Mouse (Mus musculus) adrenal gland, postnatal 4 days (tissue): ENCODE results near the gene Man1c1. TPM values are rescaled to one million over a fixed set of nuclear protein-coding genes. Genes with fewer than 3 reads are reported as not detected.
A peak's percentile ranks its signal among the peaks of the same experiment; 100 is the strongest.

ENCODE experiments used
- DNase-seq, 2 experiments: peaks; one replicate each; pipeline ENCODE4 v3.0.0; 2021 to 2022; ENCODE audit warnings: low spot score in 2 of 2, mixed read lengths in 2 of 2
- microRNA-seq: library from miRNA; unstranded; fragments of <30 nt; microRNA quantifications from one replicate; pipeline ENCODE4 v1.2.0, GENCODE M21; 2021
- total RNA-seq, 2 experiments: library from RNA; stranded (reverse); gene quantifications; 2 replicates each; pipeline ENCODE4 v1.2.3; 2021

The Man1c1 gene
- total RNA-seq, 2 experiments from 2014 or later: 28.6 to 29.6 TPM

DNA sequence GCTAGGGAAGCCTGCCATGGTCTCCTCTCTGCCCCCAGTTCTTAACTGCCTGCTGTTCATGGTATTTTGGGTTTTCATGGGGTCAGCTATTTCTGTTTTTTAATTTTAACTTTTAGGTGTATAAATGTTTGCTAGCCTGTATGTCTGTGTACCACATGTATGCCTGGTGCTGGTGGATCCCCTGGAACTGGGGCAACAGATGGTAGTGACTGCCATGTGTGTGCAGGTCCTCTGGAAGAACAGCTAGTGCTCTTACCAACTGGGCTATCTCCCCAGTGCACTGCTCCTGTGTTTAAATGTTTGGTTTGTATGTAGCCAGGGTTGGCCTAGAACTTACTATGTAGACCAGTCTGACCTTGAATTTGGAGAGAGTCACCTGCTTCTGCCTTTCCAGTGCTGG is 184.8 kb downstream of the Man1c1 start:
- no peak for DNase-seq

GRCm38 (mm10) chr4:134518541-134518940 is 185.5 kb downstream of the Man1c1 start:
- DNase-seq: no peak

- DNase-seq: no peak
Observed at GRCm38 (mm10) chr4:134517719-134518118, 186.4 kb downstream of the Man1c1 start.

GRCm38 (mm10) chr4:134516981-134517380 is 187.1 kb downstream of the Man1c1 start:
- DNase-seq: no peak

DNA sequence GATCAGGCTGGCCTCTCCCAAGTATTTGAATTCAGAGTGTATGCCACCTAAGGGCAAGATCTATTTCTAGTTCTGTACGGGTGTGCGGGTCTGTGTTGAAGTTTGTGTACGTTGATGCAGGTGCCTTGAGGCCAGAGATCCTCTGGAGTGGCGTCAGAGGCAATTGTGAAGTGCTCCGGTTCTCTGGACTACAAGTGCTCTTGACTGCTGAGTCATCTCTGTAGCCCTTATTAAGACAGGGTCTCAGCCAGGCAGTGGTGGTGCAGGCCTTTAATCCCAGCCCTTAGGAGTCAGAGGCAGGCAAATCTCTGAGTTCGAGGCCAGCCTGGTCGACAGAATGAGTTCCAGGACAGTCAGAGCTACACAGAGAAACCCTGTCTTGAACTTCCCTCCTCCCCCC is 188.5 kb downstream of the Man1c1 start:
- DNase-seq: no peak

DNA sequence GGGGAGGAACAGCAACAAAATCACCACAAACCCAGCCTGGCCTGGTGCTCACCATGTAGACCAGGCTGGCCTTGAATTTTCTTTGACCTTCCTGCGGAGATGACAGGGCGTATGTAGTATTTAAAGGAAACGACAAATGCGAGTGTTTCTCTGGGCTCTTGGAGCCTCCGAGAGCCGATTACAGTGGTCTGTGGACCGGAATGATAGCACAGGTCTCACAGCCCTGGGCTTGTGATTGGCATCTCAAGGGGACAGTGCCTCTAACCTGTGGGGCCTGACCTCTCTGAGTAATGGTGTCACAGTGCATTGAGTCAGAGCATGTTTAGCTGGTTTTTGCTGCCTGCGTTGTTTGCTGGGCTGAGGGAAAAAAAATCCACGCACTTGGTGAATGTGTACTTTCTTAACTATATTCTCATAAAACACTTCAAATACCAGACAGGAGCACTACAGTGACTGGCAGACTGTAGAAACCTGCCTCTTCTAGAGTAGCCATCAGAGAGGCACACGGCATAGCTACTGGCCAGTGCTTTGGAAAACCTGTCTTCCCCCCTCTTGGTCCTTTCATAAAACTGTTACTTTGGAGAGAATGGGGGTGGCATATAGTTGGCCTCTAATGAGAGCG is 189.7 kb downstream of the Man1c1 start:
- no peak for DNase-seq

GRCm38 (mm10) chr4:134512798-134513197 is 191.3 kb downstream of the Man1c1 start:
- DNase-seq: peak in 1 of 2 experiments; percentile 69

DNA sequence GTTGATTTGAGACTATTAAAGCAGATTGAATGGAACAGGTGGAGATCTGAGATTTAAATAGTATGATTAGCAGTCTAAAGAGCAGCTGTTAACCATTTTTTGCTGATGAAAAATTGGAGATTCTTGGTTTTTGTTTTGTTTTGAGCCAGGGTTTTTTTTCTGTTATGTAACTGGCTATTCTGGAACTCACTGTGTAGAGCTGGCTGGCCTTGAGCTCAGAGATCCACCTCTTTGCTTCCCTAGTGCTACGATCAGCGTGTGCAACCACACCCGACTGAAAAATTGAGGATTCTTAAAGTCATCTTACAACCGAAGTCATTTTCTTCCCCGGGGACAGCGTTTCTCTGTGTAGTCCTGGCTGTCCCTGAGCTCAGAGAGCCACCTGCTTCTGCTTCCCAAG is 192.4 kb downstream of the Man1c1 start:
- no peak for DNase-seq

Small RNA genes lying within 50 kb of the gene (microRNA-seq; reads per million reads assigned to microRNA genes)
- gene Mir6403: not detected

Other genes with a start within 250 kb of the Man1c1 start
- 100 to 1,000 TPM; 233 to 289 TPM for gene Stmn1, start 236.0 kb downstream of the Man1c1 start, total RNA-seq
- gene Paqr7, start 207.6 kb downstream of the Man1c1 start, total RNA-seq: 10 to 100 TPM; 36.8 to 40.5 TPM
- gene Aunip, start 193.3 kb downstream of the Man1c1 start, total RNA-seq: 1 to 10 TPM; 4.7 to 5.4 TPM
- gene Mtfr1l, start 168.9 kb downstream of the Man1c1 start, total RNA-seq: 100 to 1,000 TPM; 123 to 134 TPM
- gene Selenon, start 152.1 kb downstream of the Man1c1 start, total RNA-seq: 10 to 100 TPM; 49.4 to 52.7 TPM
- 10 to 100 TPM; 39.1 to 44.7 TPM for gene Ldlrap1, start 63.7 kb upstream of the Man1c1 start, total RNA-seq
- 10 to 100 TPM; 37.8 to 42.8 TPM for gene Maco1, start 149.1 kb upstream of the Man1c1 start, total RNA-seq
- 10 to 100 TPM in 1 of 2 experiments, 1 to 10 TPM in 1; 6.5 to 12.0 TPM for gene Rhd, start 160.2 kb upstream of the Man1c1 start, total RNA-seq
- 100 to 1,000 TPM; 214 to 225 TPM for gene Tmem50a, start 210.7 kb upstream of the Man1c1 start, total RNA-seq
- 100 to 1,000 TPM; 365 to 381 TPM for gene Rsrp1, start 219.3 kb upstream of the Man1c1 start, total RNA-seq
- 10 to 100 TPM; 82.4 to 93.3 TPM for gene Syf2, start 226.6 kb upstream of the Man1c1 start, total RNA-seq